Mouse (Mus musculus): Measurements from ENCODE around the gene Tgtp2.
"Not testable (repeated sequence)": the region's sequence is repeated elsewhere in the genome, so short reads cannot be mapped to it uniquely, and the experiment has no call there.

Gene Tgtp2

GRCm38 (mm10) chr11:49063713-49064469 is at the start of gene Tgtp2:
Tgtp2 (minus strand) TSS chr11:49064206.
- DNase-seq = not testable (repeated sequence)

- no peak for DNase-seq
Observed at GRCm38 (mm10) chr11:49112624-49113219, 48.7 kb upstream of the Tgtp2 start.

- no peak for DNase-seq
Observed at GRCm38 (mm10) chr11:49111000-49111399, 47.0 kb upstream of the Tgtp2 start.

- DNase-seq = peak; percentile 24
Observed at GRCm38 (mm10) chr11:49108833-49109232, 44.8 kb upstream of the Tgtp2 start.

GRCm38 (mm10) chr11:49107650-49108537 is 43.9 kb upstream of the Tgtp2 start:
- no peak for DNase-seq

GRCm38 (mm10) chr11:49105752-49106151 is 41.7 kb upstream of the Tgtp2 start:
- no peak for DNase-seq

- peak; percentile 83 for DNase-seq
Observed at GRCm38 (mm10) chr11:49103047-49103693, 39.2 kb upstream of the Tgtp2 start.

GRCm38 (mm10) chr11:49101500-49101899 is 37.5 kb upstream of the Tgtp2 start:
- DNase-seq = no peak

- DNase-seq = no peak
Observed at GRCm38 (mm10) chr11:49100409-49100808, 36.4 kb upstream of the Tgtp2 start.

GRCm38 (mm10) chr11:49095367-49095766 is 31.4 kb upstream of the Tgtp2 start:
- DNase-seq = peak; percentile 27

GRCm38 (mm10) chr11:49093861-49094660 is 30.1 kb upstream of the Tgtp2 start:
- DNase-seq = no peak

GRCm38 (mm10) chr11:49092786-49093185 is 28.8 kb upstream of the Tgtp2 start:
- no peak for DNase-seq

- DNase-seq = no peak
Observed at GRCm38 (mm10) chr11:49092053-49092586, 28.1 kb upstream of the Tgtp2 start.

GRCm38 (mm10) chr11:49091171-49091570 is 27.2 kb upstream of the Tgtp2 start:
- no peak for DNase-seq

- no peak for DNase-seq
Observed at GRCm38 (mm10) chr11:49090551-49090950, 26.5 kb upstream of the Tgtp2 start.

- no peak for DNase-seq
Observed at GRCm38 (mm10) chr11:49089735-49090507, 25.9 kb upstream of the Tgtp2 start.

GRCm38 (mm10) chr11:49088990-49089652 is 25.1 kb upstream of the Tgtp2 start:
- DNase-seq = no peak

- DNase-seq = peak; percentile 18
Observed at GRCm38 (mm10) chr11:49087830-49088616, 24.0 kb upstream of the Tgtp2 start.

GRCm38 (mm10) chr11:49086858-49087361 is 22.9 kb upstream of the Tgtp2 start:
- no peak for DNase-seq
